12 mouse cellular contexts compared by ENCODE assay signal in the genomic region with DNA sequence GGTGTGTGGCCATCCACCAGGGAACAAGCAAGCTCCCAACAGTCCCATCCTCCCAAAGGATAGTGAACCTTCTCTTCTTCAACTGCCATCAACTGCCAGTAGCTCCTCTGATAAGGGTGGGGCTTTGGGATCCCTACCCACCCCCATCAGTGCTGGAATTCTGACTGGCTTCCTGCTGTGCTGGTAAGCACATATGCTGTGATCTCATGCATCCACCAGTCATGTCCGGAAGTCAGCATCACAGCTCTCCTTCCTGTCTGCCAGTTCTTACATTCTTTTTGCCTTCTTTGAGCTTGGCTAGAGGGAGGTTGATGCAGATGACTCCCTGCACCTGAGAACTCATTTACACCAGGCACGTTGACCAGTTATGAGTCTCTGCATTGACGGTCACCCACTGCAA. TPM values are rescaled to one million over a fixed set of nuclear protein-coding genes. Genes with fewer than 3 reads are reported as not detected.
DNase-seq lines count a peak whose midpoint lies in the region; ATAC-seq and TF ChIP-seq lines count a peak whose summit lies in the region.
"Had no signal": no experiment of that assay in that cellular context is flagged by ENCODE, and none has a peak within 500 bp of the region (broad histone marks: within the 10 kb centered on the region; RNA-seq: fewer than 3 reads in every experiment).

No protein-coding gene starts in this region.

- TF ChIP-seq POLR2A in lung, adult 2 months (IDR thresholded peaks at IDR 0.05; ENCODE audit: borderline replicate concordance, extremely low read depth, low read depth, low read length) = no peak

- DNase-seq in cerebellum, adult 9-10 months = peak; percentile 21
- DNase-seq in cerebellum, adult 8-10 months = no peak
- peak; percentile 53 for DNase-seq in lung, embryonic 14.5 days
- DNase-seq in lung, adult 2 months = no peak
- no peak for DNase-seq in ES-E14 (ENCODE audit: low read depth, low spot score)
- peak; percentile 19 for DNase-seq in splenic B cell, adult 2 months (ENCODE audit: low read depth, low spot score)
- no peak for DNase-seq in right cerebral cortex, postnatal 10 days (ENCODE audit: low spot score in 2 of 2)
- DNase-seq in yolk sac, embryonic 10.5 days (ENCODE audit: low spot score) = no peak
- DNase-seq: cerebellum, postnatal 14 days; kidney, adult 18-20 months had no signal

- H3K9me3 ChIP-seq in lung, embryonic 14.5 days (ENCODE audit: low read depth, low read length) = no peaks in the 10 kb centered on the region
- no peaks in the 10 kb centered on the region for H3K9me3 ChIP-seq in ES-E14 (ENCODE audit: control insufficient read depth, insufficient read depth, low read depth, low read length)
- H3K9me3 ChIP-seq: embryonic facial prominence, embryonic 12.5 days had no signal

- ATAC-seq in lung, embryonic 14.5 days (ENCODE audit: insufficient read depth) = no peak
- ATAC-seq: Patski had no signal

- no peak overlapping the region for H3K9ac ChIP-seq in lung, embryonic 14.5 days
- H3K9ac ChIP-seq in ES-E14 (ENCODE audit: insufficient read depth, low read depth, low read length, poor library complexity, severe bottlenecking) = peak overlapping the region; percentile 18; the same call in 1 of the 2 replicates
- H3K9ac ChIP-seq: embryonic facial prominence, embryonic 12.5 days had no signal

- in situ Hi-C loops in ES-E14 (cut with MboI; ENCODE audit: low sequenced_read_pairs in 2 of 2, unreplicated experiment in 2 of 2) = no loop called here

- H3K36me3 ChIP-seq in lung, embryonic 14.5 days (ENCODE audit: insufficient read depth) = peaks cover 4% of the 10 kb centered on the region; the same call in 1 of the 2 replicates
- peaks cover 10% of the 10 kb centered on the region for H3K36me3 ChIP-seq in ES-E14 (ENCODE audit: control insufficient read depth, insufficient read depth, low read length, poor library complexity, severe bottlenecking)
- H3K36me3 ChIP-seq in splenic B cell, adult 2 months (ENCODE audit: control insufficient read depth, insufficient read depth, low read length, poor library complexity, severe bottlenecking) = no peaks in the 10 kb centered on the region

- no peaks in the 10 kb centered on the region for H3K4me1 ChIP-seq in lung, embryonic 14.5 days (ENCODE audit: insufficient read depth)
- H3K4me1 ChIP-seq in lung, adult 2 months (ENCODE audit: control insufficient read depth, insufficient read depth, low read length) = no peaks in the 10 kb centered on the region
- peaks cover 10 to 19% of the 10 kb centered on the region in 2 experiments for H3K4me1 ChIP-seq in ES-E14 (ENCODE audit: control insufficient read depth in 2 of 2, insufficient read depth in 2 of 2, low read length in 2 of 2, poor library complexity in 1 of 2)

- no peak overlapping the region for H3K4me2 ChIP-seq in lung, embryonic 14.5 days
- H3K4me2 ChIP-seq: embryonic facial prominence, embryonic 12.5 days had no signal

- no peak overlapping the region for H3K4me3 ChIP-seq in lung, embryonic 14.5 days (ENCODE audit: low read depth, low read length)
- no peak overlapping the region for H3K4me3 ChIP-seq in lung, adult 2 months (replicated peaks; ENCODE audit: extremely low read depth, low read depth, low read length)
- peak overlapping the region in 1 of 2 experiments; percentile 24; a peak in 2 of 4 replicates for H3K4me3 ChIP-seq in ES-E14 (ENCODE audit: insufficient read depth in 1 of 2, low read depth in 1 of 2, low read length in 2 of 2, poor library complexity in 1 of 2, severe bottlenecking in 1 of 2)
- H3K4me3 ChIP-seq: embryonic facial prominence, embryonic 12.5 days had no signal

- 60% methylated on average over 3 of the region's 3 CpGs for WGBS in lung, embryonic 14.5 days
- 44% methylated on average over 3 of the region's 3 CpGs for WGBS in lung, adult 2 months

- H3K27ac ChIP-seq in lung, embryonic 14.5 days (ENCODE audit: low read depth) = no peak overlapping the region
- peak overlapping the region; percentile 74 for H3K27ac ChIP-seq in ES-E14 (ENCODE audit: insufficient read depth, low read depth, low read length, poor library complexity, severe bottlenecking)
- H3K27ac ChIP-seq: embryonic facial prominence, embryonic 12.5 days had no signal

- H3K27me3 ChIP-seq in lung, embryonic 14.5 days (ENCODE audit: insufficient read depth, low read length) = no peaks in the 10 kb centered on the region
- H3K27me3 ChIP-seq in splenic B cell, adult 2 months (ENCODE audit: control insufficient read depth, insufficient read depth, low read length, poor library complexity, severe bottlenecking) = no peaks in the 10 kb centered on the region
- H3K27me3 ChIP-seq: embryonic facial prominence, embryonic 12.5 days; Patski had no signal

- no peak for TF ChIP-seq CTCF in lung, embryonic 14.5 days (IDR thresholded peaks at IDR 0.05; ENCODE audit: low read depth)
- TF ChIP-seq CTCF in lung, adult 2 months (IDR thresholded peaks at IDR 0.05; ENCODE audit: insufficient read depth, low read length) = no peak

TF ChIP-seq in ES-E14, 5 proteins besides CTCF, POLR2A, EP300 and RAD21:
- TF ChIP-seq MAFK (IDR thresholded peaks at IDR 0.05; ENCODE audit: insufficient read depth, low read depth, low read length) (no peak), ZNF384 (IDR thresholded peaks at IDR 0.05; ENCODE audit: low read depth, low read length) (no peak), ZC3H11A (IDR thresholded peaks at IDR 0.05; ENCODE audit: borderline replicate concordance, low read depth, low read length) (no peak), HCFC1 (IDR thresholded peaks at IDR 0.05; ENCODE audit: borderline replicate concordance, insufficient read depth, low read length) (no peak), CHD2 (IDR thresholded peaks at IDR 0.05; ENCODE audit: low read depth, low read length) (no peak)

RNA-seq across cellular contexts. Expression of gene Setx, which starts 1.5 kb away (rescaled TPM):
- 12.7 and 13.7 TPM in 2 replicates for polyA plus RNA-seq in lung, embryonic 14.5 days (2014; fragmentation: Nextera tagmentation; extraction: Ambion mirVana)
- 3.5 and 5.8 TPM in 2 replicates for polyA plus RNA-seq in lung, adult 2 months (2012; rRNA removed)
- total RNA-seq in ES-E14 (2012; rRNA removed) = 119 and 123 TPM in 2 replicates

Comparison
In these comparisons a context has a peak if more than half of its experiments do, and no peak if none do; other contexts are left out.
1. DNase-seq: peak in cerebellum, adult 9-10 months (single experiment), lung, embryonic 14.5 days (single experiment) and splenic B cell, adult 2 months (single experiment); none in cerebellum, adult 8-10 months (single experiment), lung, adult 2 months (single experiment), ES-E14 (single experiment), right cerebral cortex, postnatal 10 days (0 of 2) and yolk sac, embryonic 10.5 days (single experiment).